Mouse (Mus musculus): ENCODE measurements around the gene Aipl1.

DNA sequence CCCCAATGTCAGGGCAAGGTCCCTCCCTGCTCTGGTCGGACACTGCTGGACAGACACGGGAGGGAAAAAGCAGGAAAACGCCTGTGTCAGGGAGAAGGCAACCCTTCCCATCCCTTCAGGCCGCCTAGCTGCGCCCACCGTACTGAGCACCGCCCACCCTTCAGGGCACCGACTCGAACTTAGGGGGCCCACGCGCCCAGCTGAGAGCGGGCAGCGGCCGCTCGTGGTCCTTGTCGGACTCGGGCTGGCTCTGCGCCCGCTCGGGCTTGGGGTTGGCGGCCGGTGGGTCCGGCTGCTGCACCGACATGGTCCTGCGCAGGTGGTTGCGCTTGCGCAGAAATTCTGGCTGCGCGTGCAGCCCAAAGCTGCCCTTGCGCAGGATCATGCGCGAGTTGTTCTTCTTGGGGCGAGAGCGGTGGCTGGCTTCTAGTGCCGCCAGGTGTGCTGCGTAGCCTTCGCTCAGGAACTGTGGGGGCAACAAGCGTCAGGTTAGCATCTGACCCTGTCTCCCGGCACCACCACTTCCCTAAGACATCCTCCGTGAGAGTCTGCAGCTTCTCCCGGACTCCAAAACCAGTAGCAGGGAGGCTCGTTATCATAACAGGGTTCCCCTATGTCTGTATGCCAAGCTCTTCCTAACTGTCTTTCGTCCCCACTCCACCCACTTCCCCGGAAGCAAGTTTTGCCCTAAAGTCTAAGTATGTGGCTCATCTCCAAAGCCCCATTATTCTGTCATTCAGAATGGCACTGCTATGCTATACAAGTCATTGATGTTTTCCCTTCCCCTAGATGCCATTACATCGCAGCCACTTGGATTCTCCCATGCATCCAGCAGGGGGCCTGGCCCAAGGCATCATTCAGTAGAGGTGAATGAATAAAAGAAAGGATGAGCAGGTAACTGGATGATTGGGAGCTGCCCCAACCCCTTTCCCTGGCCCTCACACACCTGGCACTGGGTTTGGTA is 13.9 kb upstream of the Aipl1 start:
- TF ChIP-seq POLR2A (IDR thresholded peaks at IDR 0.05; ENCODE audit: borderline replicate concordance, control insufficient read depth, low read depth, low read length): no peak
- no peak for TF ChIP-seq CTCF (IDR thresholded peaks at IDR 0.05; ENCODE audit: control insufficient read depth, insufficient read depth, low read length)

Data from bone marrow, adult 2 months (tissue).